Mouse (Mus musculus) heart, embryonic 14.5 days (tissue): ENCODE measurements around the gene Itfg1. TPM values are rescaled to one million over a fixed set of nuclear protein-coding genes. Genes with fewer than 3 reads are reported as not detected.
"Not testable (repeated sequence)": the region's sequence is repeated elsewhere in the genome, so short reads cannot be mapped to it uniquely, and the experiment has no call there.

ENCODE experiments used
- ATAC-seq: fragments of 200-750 bp; cut with Nextera tagmentation; 2 replicates; pipeline ENCODE4 v1.8.0; 2017; ENCODE audit warnings: low read depth, moderate TSS enrichment; ENCODE audit not compliant: insufficient number of reproducible peaks, insufficient read depth, low FRiP score
- H3K27ac ChIP-seq, 2 experiments: fragments of 200-500 bp in 1 of 2; fragments of 300-500 bp in 1 of 2; sonication (generic) in 1 of 2; replicated peaks in 1 of 2; 2 replicates each; pipeline ENCODE4 v1.5.1; 2012 to 2014; ENCODE audit warnings: low read depth in 2 of 2, low read length in 2 of 2, control low read depth in 1 of 2, mild to moderate bottlenecking in 1 of 2, mixed read lengths in 1 of 2; ENCODE audit not compliant: control insufficient read depth in 1 of 2, insufficient read depth in 1 of 2
- H3K27me3 ChIP-seq: fragments of 300-500 bp; sonication (generic); 2 replicates; pipeline ENCODE4 v1.6.1; 2014; ENCODE audit warnings: mild to moderate bottlenecking, low read length, control low read depth; ENCODE audit not compliant: control insufficient read depth, insufficient read depth
- H3K36me3 ChIP-seq: fragments of 300-500 bp; sonication (generic); 2 replicates; pipeline ENCODE4 v1.6.1; 2014; ENCODE audit warnings: mild to moderate bottlenecking, control low read depth, low read length, mixed read lengths; ENCODE audit not compliant: control insufficient read depth, insufficient read depth
- H3K4me1 ChIP-seq, 2 experiments: fragments of 200-500 bp in 1 of 2; fragments of 300-500 bp in 1 of 2; sonication (generic) in 1 of 2; 2 replicates each; pipeline ENCODE4 v1.6.1; 2012 to 2014; ENCODE audit warnings: low read length in 2 of 2, control low read depth in 1 of 2, mixed read lengths in 1 of 2; ENCODE audit not compliant: control insufficient read depth in 2 of 2, insufficient read depth in 2 of 2
- H3K4me2 ChIP-seq: fragments of 300-500 bp; sonication (generic); 2 replicates; pipeline ENCODE4 v1.6.1; 2014; ENCODE audit warnings: mild to moderate bottlenecking, low read length
- H3K4me3 ChIP-seq, 2 experiments: fragments of 200-500 bp in 1 of 2; fragments of 300-500 bp in 1 of 2; sonication (generic) in 1 of 2; 2 replicates each; pipeline ENCODE4 v1.5.1; 2012 to 2014; ENCODE audit warnings: low read length in 2 of 2, mild to moderate bottlenecking in 2 of 2, control low read depth in 1 of 2, low read depth in 1 of 2, moderate library complexity in 1 of 2; ENCODE audit not compliant: control insufficient read depth in 1 of 2, insufficient read depth in 1 of 2
- H3K9ac ChIP-seq: fragments of 300-500 bp; sonication (generic); 2 replicates; pipeline ENCODE4 v1.6.1; 2014; ENCODE audit warnings: mild to moderate bottlenecking, low read length
- H3K9me3 ChIP-seq: fragments of 300-500 bp; sonication (generic); 2 replicates; pipeline ENCODE4 v1.6.1; 2016; ENCODE audit warnings: low read length, control low read depth; ENCODE audit not compliant: control insufficient read depth
- WGBS: fragments of 180-500 bp; shearing (Covaris S2); extraction: QIAGEN DNeasy Blood & Tissue Kit; methylation state at CpG from one replicate; pipeline ENCODE4 v1.1.7; 2014; 5-methylcytosine and 5-hydroxymethylcytosine counted together
- polyA plus RNA-seq: library from polyadenylated mRNA; unstranded; fragments of >200 nt; fragmentation: Nextera tagmentation; extraction: Ambion mirVana; gene quantifications from 2 replicates; pipeline ENCODE4 v1.2.1, GENCODE M21; 2014

Gene Itfg1
- polyA plus RNA-seq, 1 experiment from 2014 or later, result 90.1 TPM

DNA sequence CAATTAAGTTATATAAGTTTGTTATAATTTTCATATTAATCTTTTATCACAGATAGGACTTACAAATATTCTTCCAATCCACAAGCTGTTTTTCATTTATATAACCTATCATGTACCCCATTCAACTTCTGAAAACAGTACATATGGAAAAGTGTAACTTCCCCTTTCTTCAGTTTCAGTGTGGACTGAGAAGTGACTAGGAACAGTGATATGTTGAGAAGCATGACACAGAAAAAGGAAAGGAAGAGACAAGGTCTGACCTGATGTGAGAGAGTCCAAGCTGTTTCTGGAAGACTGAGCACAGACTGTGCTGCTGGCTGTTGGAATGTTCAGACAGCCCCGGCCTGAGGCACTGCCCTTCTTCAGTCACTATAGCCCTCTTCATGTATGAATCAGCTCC, 40.6 kb downstream of the Itfg1 start:
- Histone ChIP-seq H3K27ac (no peak overlapping the region), H3K9ac (no peak overlapping the region), H3K9me3 (no peaks in the 10 kb centered on the region), H3K4me1 (no peaks in the 10 kb centered on the region), H3K27me3 (no peaks in the 10 kb centered on the region), H3K36me3 (peaks cover 17% of the 10 kb centered on the region), H3K4me2 (no peak overlapping the region), H3K4me3 (no peak overlapping the region)
- 90% methylated on average over 1 of the region's 1 CpGs for WGBS
- ATAC-seq, result no peak

DNA sequence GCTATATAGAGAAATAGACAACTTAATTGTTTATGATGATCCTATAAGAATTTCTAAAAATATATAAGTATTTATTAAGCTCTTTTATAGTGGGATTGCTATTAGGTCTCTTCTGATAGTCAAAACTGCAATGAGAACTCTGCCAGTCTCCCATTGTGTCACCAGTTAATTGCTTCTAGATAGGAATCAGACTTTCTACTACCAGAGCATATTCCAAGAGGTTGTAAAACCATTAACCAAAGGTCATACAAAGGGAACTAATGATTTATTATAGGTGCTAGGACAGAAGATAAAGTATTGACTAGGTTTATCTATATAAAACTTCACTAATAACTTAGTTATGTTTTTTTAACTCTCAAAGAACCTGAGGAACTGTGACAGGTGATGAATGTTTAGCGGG, 44.3 kb downstream of the Itfg1 start:
- H3K27ac ChIP-seq, H3K27me3 ChIP-seq, H3K9me3 ChIP-seq, ATAC-seq, H3K4me3 ChIP-seq, H3K4me1 ChIP-seq, H3K4me2 ChIP-seq, H3K9ac ChIP-seq: not testable (repeated sequence)
- WGBS, result 98% methylated on average over 1 of the region's 1 CpGs
- H3K36me3 ChIP-seq, result peaks cover 25% of the 10 kb centered on the region

DNA sequence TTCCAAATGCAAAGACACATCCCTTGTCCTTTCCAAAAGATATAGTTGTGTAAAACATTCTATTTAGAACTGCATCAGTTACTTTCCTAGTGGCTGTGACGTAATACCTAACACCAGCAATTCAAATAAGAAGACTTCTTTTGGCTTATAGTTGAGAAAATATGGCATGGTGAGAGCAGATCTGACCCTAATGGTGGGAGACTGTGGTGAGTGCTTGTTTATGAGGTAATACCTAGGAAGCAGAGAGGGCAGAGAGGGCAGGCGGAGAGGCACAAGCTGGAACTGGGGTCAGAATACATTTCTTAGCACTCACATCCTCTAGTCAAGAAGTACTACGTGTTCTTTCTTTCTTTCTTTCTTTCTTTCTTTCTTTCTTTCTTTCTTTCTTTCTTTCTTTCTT, 52.4 kb downstream of the Itfg1 start:
- Histone ChIP-seq H3K4me2 (no peak overlapping the region), H3K4me3 (no peak overlapping the region), H3K27ac (no peak overlapping the region), H3K9ac (no peak overlapping the region), H3K36me3 (0 out of 2 replicates have a peak, but pooled peaks cover 5% of the 10 kb centered on the region), H3K27me3 (no peaks in the 10 kb centered on the region), H3K9me3 (no peaks in the 10 kb centered on the region), H3K4me1 (no peaks in the 10 kb centered on the region)
- WGBS, result 89% methylated on average over 3 of the region's 3 CpGs
- no peak for ATAC-seq

DNA sequence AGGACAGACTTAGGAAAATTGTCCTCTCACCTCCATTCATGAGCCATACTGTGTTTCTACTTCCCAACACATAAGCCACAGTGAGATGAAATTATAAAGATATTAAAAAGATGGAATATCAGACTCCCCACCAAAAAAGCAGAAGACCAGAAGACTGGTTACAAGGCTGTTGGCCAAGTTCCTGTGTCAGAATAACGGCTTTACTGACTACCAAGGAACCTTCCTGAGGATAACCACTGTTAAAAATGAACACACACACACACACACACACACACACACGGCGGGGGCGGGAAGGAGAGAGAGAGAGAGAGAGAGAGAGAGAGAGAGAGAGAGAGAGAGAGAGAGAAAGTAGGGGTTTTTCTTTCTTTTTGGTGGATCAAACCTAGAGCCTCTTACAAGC, 52.8 kb downstream of the Itfg1 start:
- H3K4me2 ChIP-seq, result no peak overlapping the region
- no peaks in the 10 kb centered on the region for H3K4me1 ChIP-seq
- ATAC-seq, result no peak
- no peak overlapping the region for H3K27ac ChIP-seq
- WGBS, result 90% methylated on average over 3 of the region's 4 CpGs
- H3K27me3 ChIP-seq, result no peaks in the 10 kb centered on the region
- no peak overlapping the region for H3K4me3 ChIP-seq
- H3K9me3 ChIP-seq, result no peaks in the 10 kb centered on the region
- H3K9ac ChIP-seq, result no peak overlapping the region
- 0 out of 2 replicates have a peak, but pooled peaks cover 2% of the 10 kb centered on the region for H3K36me3 ChIP-seq

DNA sequence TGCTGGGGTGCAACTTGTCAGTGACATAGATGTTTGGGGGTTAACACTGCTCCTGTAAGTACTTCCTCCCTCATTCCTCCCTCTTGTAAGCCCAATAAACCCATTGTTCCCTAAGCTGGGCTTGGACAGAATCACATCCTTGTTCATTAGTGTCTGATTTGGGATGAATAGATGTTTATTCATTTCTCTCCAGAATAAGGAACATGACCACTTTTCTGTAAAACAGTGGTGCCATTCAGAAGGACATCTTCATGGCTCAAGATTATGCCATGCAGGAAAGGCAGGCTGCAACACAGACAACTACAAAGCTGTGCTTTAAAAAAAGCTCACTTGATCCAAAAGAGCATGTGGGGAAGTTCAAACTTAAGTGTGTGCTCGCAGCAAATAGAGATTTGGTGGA, 55.2 kb downstream of the Itfg1 start:
- no peak for ATAC-seq
- Histone ChIP-seq H3K9ac (no peak overlapping the region), H3K4me1 (no peaks in the 10 kb centered on the region), H3K27ac (no peak overlapping the region), H3K9me3 (no peaks in the 10 kb centered on the region), H3K27me3 (no peaks in the 10 kb centered on the region), H3K36me3 (no peaks in the 10 kb centered on the region), H3K4me3 (no peak overlapping the region), H3K4me2 (no peak overlapping the region)
- WGBS, result 83% methylated on average over 1 of the region's 1 CpGs

DNA sequence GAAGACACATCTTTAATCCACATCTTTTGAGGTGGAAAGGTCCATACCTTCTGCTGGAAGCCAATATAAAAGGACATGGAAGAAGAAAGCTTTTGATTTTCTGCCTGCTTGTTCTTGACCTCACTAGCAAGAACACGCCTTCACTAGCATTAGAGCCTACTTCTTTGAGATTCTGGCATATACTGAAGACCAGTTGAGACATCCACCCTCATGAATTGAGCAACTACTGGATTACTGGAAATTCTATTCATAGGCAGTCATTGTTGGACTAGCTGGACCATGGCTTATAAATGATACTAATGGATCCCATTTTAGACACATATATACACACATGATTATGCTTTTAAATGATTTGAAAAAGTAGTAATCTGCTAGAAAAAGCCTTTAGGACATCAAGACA, 56.9 kb downstream of the Itfg1 start:
- Histone ChIP-seq H3K9ac (no peak overlapping the region), H3K27me3 (no peaks in the 10 kb centered on the region), H3K36me3 (peaks cover 2% of the 10 kb centered on the region; the same call in 1 of the 2 replicates), H3K9me3 (no peaks in the 10 kb centered on the region), H3K4me2 (no peak overlapping the region), H3K4me3 (no peak overlapping the region), H3K27ac (no peak overlapping the region), H3K4me1 (no peaks in the 10 kb centered on the region)
- 95% methylated on average over 1 of the region's 1 CpGs for WGBS
- ATAC-seq, result no peak

DNA sequence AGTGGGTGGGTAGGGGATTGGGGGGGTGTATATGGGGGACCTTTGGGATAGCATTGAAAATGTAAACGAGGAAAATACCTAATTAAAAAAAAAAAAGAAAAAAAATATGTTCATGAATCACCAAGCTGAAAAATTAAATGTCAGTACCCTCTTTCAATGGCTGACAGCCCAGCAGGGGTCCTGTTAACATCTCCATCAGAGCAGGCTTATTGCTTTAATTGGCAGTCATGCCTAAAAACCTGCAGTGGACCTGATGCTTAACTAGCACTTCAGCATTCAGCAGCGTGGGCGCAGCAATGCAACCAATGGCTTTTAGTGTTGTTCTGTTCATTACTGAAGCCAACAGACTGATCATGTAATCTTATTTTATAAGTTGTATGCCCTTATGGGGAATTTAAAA, 60.6 kb downstream of the Itfg1 start:
- WGBS, result 81% methylated on average over 3 of the region's 3 CpGs
- no peak overlapping the region for H3K4me2 ChIP-seq

DNA sequence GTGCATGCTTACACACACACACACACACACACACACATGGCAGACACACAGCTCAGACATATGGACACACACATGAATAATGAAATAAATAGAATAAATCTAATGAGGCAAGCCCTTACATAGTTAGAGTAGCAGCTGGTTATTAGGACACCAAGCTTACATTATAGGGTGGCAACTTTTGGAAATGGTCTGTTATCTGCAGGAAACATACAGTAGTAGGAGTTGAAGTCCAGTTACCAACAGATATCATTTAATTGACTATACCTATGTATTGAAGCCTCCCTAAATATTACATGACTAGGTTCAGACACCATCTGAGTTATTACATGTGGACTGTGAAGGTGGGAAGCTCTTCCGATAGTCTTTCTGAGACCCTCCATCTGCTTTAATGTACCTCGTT, 95.7 kb downstream of the Itfg1 start:
- 94% methylated on average over 2 of the region's 2 CpGs for WGBS
- no peak overlapping the region for H3K27ac ChIP-seq
- no peak for ATAC-seq
- no peaks in the 10 kb centered on the region for H3K9me3 ChIP-seq
- H3K4me1 ChIP-seq, result no peaks in the 10 kb centered on the region
- H3K4me3 ChIP-seq, result no peak overlapping the region
- no peak overlapping the region for H3K4me2 ChIP-seq
- H3K36me3 ChIP-seq, result 0 out of 2 replicates have a peak, but pooled peaks cover 5% of the 10 kb centered on the region
- H3K9ac ChIP-seq, result no peak overlapping the region
- no peaks in the 10 kb centered on the region for H3K27me3 ChIP-seq

More for the DNA sequence above, 60.6 kb downstream of the Itfg1 start:
- H3K9ac ChIP-seq, result no peak overlapping the region
- no peak overlapping the region for H3K4me3 ChIP-seq
- H3K9me3 ChIP-seq, result no peaks in the 10 kb centered on the region
- H3K27ac ChIP-seq, result no peak overlapping the region
- no peaks in the 10 kb centered on the region for H3K27me3 ChIP-seq
- ATAC-seq, result no peak
- peaks cover 11% of the 10 kb centered on the region for H3K36me3 ChIP-seq
- H3K4me1 ChIP-seq, result no peaks in the 10 kb centered on the region
